Mouse (Mus musculus): ENCODE measurements around the gene Ddr1.
A peak's percentile ranks its signal among the peaks of the same experiment; 100 is the strongest.

Gene Ddr1

GRCm38 (mm10) chr17:35704621-35705464, at the start of gene Ddr1:
Gene Ddr1, minus strand, starts transcription at chr17:35704621.
- H3K36me3 ChIP-seq (ENCODE audit: control insufficient read depth, insufficient read depth, low read length, poor library complexity, severe bottlenecking) = no peaks in the 10 kb centered on the region
- DNase-seq (ENCODE audit: low read depth, low spot score) = peak; percentile 5
- H3K27me3 ChIP-seq (ENCODE audit: control insufficient read depth, insufficient read depth, low read length, poor library complexity, severe bottlenecking) = no peaks in the 10 kb centered on the region; the same call in 1 of the 2 replicates

GRCm38 (mm10) chr17:35753668-35754067, 49.2 kb upstream of the Ddr1 start:
- DNase-seq (ENCODE audit: low read depth, low spot score) = no peak
- Histone ChIP-seq H3K27me3 (ENCODE audit: control insufficient read depth, insufficient read depth, low read length, poor library complexity, severe bottlenecking) (no peaks in the 10 kb centered on the region), H3K36me3 (ENCODE audit: control insufficient read depth, insufficient read depth, low read length, poor library complexity, severe bottlenecking) (no peaks in the 10 kb centered on the region)

- Histone ChIP-seq H3K27me3 (ENCODE audit: control insufficient read depth, insufficient read depth, low read length, poor library complexity, severe bottlenecking) (no peaks in the 10 kb centered on the region), H3K36me3 (ENCODE audit: control insufficient read depth, insufficient read depth, low read length, poor library complexity, severe bottlenecking) (no peaks in the 10 kb centered on the region)
- no peak for DNase-seq (ENCODE audit: low read depth, low spot score)
These were observed 47.9 kb upstream of the Ddr1 start for GRCm38 (mm10) chr17:35752221-35752811.

- Histone ChIP-seq H3K36me3 (ENCODE audit: control insufficient read depth, insufficient read depth, low read length, poor library complexity, severe bottlenecking) (no peaks in the 10 kb centered on the region), H3K27me3 (ENCODE audit: control insufficient read depth, insufficient read depth, low read length, poor library complexity, severe bottlenecking) (no peaks in the 10 kb centered on the region)
- DNase-seq (ENCODE audit: low read depth, low spot score) = no peak
These were observed 45.3 kb upstream of the Ddr1 start for GRCm38 (mm10) chr17:35749685-35750084.

GRCm38 (mm10) chr17:35744361-35744760, 39.9 kb upstream of the Ddr1 start:
- H3K36me3 ChIP-seq (ENCODE audit: control insufficient read depth, insufficient read depth, low read length, poor library complexity, severe bottlenecking) = no peaks in the 10 kb centered on the region
- H3K27me3 ChIP-seq (ENCODE audit: control insufficient read depth, insufficient read depth, low read length, poor library complexity, severe bottlenecking) = no peaks in the 10 kb centered on the region
- no peak for DNase-seq (ENCODE audit: low read depth, low spot score)

- H3K27me3 ChIP-seq (ENCODE audit: control insufficient read depth, insufficient read depth, low read length, poor library complexity, severe bottlenecking) = no peaks in the 10 kb centered on the region
- DNase-seq (ENCODE audit: low read depth, low spot score) = no peak
These were observed 38.5 kb upstream of the Ddr1 start for GRCm38 (mm10) chr17:35742948-35743347.

GRCm38 (mm10) chr17:35741589-35742226, 37.3 kb upstream of the Ddr1 start:
- DNase-seq (ENCODE audit: low read depth, low spot score) = no peak
- H3K27me3 ChIP-seq (ENCODE audit: control insufficient read depth, insufficient read depth, low read length, poor library complexity, severe bottlenecking) = no peaks in the 10 kb centered on the region
- H3K36me3 ChIP-seq (ENCODE audit: control insufficient read depth, insufficient read depth, low read length, poor library complexity, severe bottlenecking) = no peaks in the 10 kb centered on the region

More at GRCm38 (mm10) chr17:35742948-35743347, 38.5 kb upstream of the Ddr1 start:
- no peaks in the 10 kb centered on the region for H3K36me3 ChIP-seq (ENCODE audit: control insufficient read depth, insufficient read depth, low read length, poor library complexity, severe bottlenecking)

GRCm38 (mm10) chr17:35740276-35740880, 36.0 kb upstream of the Ddr1 start:
- DNase-seq (ENCODE audit: low read depth, low spot score) = no peak
- H3K36me3 ChIP-seq (ENCODE audit: control insufficient read depth, insufficient read depth, low read length, poor library complexity, severe bottlenecking) = no peaks in the 10 kb centered on the region
- no peaks in the 10 kb centered on the region for H3K27me3 ChIP-seq (ENCODE audit: control insufficient read depth, insufficient read depth, low read length, poor library complexity, severe bottlenecking)

GRCm38 (mm10) chr17:35739675-35740074, 35.3 kb upstream of the Ddr1 start:
- no peaks in the 10 kb centered on the region for H3K27me3 ChIP-seq (ENCODE audit: control insufficient read depth, insufficient read depth, low read length, poor library complexity, severe bottlenecking)
- H3K36me3 ChIP-seq (ENCODE audit: control insufficient read depth, insufficient read depth, low read length, poor library complexity, severe bottlenecking) = no peaks in the 10 kb centered on the region
- peak; percentile 74 for DNase-seq (ENCODE audit: low read depth, low spot score)

- DNase-seq (ENCODE audit: low read depth, low spot score) = peak; percentile 71
- Histone ChIP-seq H3K27me3 (ENCODE audit: control insufficient read depth, insufficient read depth, low read length, poor library complexity, severe bottlenecking) (no peaks in the 10 kb centered on the region), H3K36me3 (ENCODE audit: control insufficient read depth, insufficient read depth, low read length, poor library complexity, severe bottlenecking) (no peaks in the 10 kb centered on the region)
These were observed 33.3 kb upstream of the Ddr1 start for GRCm38 (mm10) chr17:35737743-35738142.

- Histone ChIP-seq H3K36me3 (ENCODE audit: control insufficient read depth, insufficient read depth, low read length, poor library complexity, severe bottlenecking) (no peaks in the 10 kb centered on the region), H3K27me3 (ENCODE audit: control insufficient read depth, insufficient read depth, low read length, poor library complexity, severe bottlenecking) (no peaks in the 10 kb centered on the region)
- DNase-seq (ENCODE audit: low read depth, low spot score) = peak; percentile 55
These were observed 32.0 kb upstream of the Ddr1 start for GRCm38 (mm10) chr17:35736280-35736960.

- Histone ChIP-seq H3K27me3 (ENCODE audit: control insufficient read depth, insufficient read depth, low read length, poor library complexity, severe bottlenecking) (no peaks in the 10 kb centered on the region), H3K36me3 (ENCODE audit: control insufficient read depth, insufficient read depth, low read length, poor library complexity, severe bottlenecking) (no peaks in the 10 kb centered on the region)
- no peak for DNase-seq (ENCODE audit: low read depth, low spot score)
These were observed 30.1 kb upstream of the Ddr1 start for GRCm38 (mm10) chr17:35734478-35734877.

- H3K36me3 ChIP-seq (ENCODE audit: control insufficient read depth, insufficient read depth, low read length, poor library complexity, severe bottlenecking) = no peaks in the 10 kb centered on the region
- H3K27me3 ChIP-seq (ENCODE audit: control insufficient read depth, insufficient read depth, low read length, poor library complexity, severe bottlenecking) = no peaks in the 10 kb centered on the region
- DNase-seq (ENCODE audit: low read depth, low spot score) = no peak
These were observed 29.0 kb upstream of the Ddr1 start for GRCm38 (mm10) chr17:35733398-35733797.

GRCm38 (mm10) chr17:35731431-35732145, 27.2 kb upstream of the Ddr1 start:
- no peak for DNase-seq (ENCODE audit: low read depth, low spot score)
- Histone ChIP-seq H3K27me3 (ENCODE audit: control insufficient read depth, insufficient read depth, low read length, poor library complexity, severe bottlenecking) (no peaks in the 10 kb centered on the region), H3K36me3 (ENCODE audit: control insufficient read depth, insufficient read depth, low read length, poor library complexity, severe bottlenecking) (no peaks in the 10 kb centered on the region)

Data from splenic B cell, adult 2 months (primary cell).